Mouse (Mus musculus): ENCODE data around the gene Eif3c.

GRCm38 (mm10) chr7:126565693-126566092, 518 bp downstream of the Eif3c start:
- TF ChIP-seq ZNF384 (IDR thresholded peaks at IDR 0.05; ENCODE audit: low read depth, low read length) = no peak
- no peak for TF ChIP-seq HCFC1 (IDR thresholded peaks at IDR 0.05; ENCODE audit: borderline replicate concordance, insufficient read depth, low read length)
- TF ChIP-seq ZC3H11A (IDR thresholded peaks at IDR 0.05; ENCODE audit: borderline replicate concordance, low read depth, low read length) = no peak
- no peak for TF ChIP-seq CHD2 (IDR thresholded peaks at IDR 0.05; ENCODE audit: low read depth, low read length)
